Mouse (Mus musculus): ENCODE measurements around the gene Tmem131.

Tmem131 gene

DNA sequence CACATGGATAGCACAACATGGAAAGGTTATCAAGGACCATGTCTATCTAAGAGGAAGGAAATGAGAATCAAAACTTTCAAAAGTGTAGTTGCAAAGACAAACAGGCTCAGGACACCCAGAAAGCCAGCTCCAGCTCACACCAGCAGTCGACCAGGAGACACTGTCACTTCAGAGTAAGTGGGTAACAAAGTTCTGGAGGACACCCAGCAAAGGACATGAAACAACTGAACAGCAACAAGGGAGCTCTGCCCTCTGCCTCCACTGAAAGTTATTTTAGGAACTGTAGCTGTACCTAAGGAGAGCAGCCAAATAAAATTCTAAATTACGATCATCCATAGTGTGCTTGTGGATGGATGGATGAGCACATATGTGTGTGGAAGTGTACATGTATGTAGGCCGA lies 56.3 kb downstream of the Tmem131 start:
- DNase-seq (ENCODE audit: extremely low spot score, low spot score) = no peak

DNA sequence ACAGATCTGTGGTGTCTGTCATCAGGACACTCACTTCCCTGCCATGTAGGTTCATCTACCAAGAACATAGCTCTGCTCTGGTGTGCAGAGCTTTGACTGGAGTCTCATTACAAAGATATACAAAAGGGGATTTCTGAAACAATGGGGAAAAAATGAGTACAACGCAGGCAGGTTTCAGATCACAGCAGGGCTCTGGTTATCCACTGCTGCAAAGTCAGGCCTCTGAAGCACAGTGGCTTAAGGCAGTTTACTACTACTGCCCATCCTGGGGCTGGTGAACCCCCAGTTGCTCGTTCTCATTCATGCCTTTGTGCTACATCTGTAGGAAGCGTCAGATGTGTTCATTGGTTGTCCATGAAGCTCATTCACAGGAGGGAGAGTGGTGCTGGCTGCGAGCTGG lies 57.0 kb downstream of the Tmem131 start:
- DNase-seq (ENCODE audit: extremely low spot score, low spot score) = no peak

DNA sequence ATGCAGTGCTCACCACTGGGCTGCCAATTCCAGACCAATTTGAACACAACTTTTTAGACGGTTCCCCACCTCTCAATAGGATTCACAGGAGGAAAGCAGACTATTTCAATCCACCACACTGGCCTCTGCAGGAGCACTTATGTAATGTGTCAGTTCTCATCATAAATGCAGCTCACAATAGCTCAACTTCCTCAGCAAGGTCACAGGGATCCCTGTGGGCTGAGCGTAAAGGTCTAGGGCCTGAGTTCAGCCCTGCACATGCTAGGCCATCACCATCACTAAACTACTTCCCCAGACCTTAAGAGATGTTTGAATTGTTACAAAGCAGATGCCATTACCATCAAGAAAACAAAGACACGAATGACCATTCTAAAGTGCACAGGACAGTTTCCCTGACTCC lies 58.9 kb downstream of the Tmem131 start:
- no peak for DNase-seq (ENCODE audit: extremely low spot score, low spot score)

- no peak for DNase-seq (ENCODE audit: extremely low spot score, low spot score)
These were observed 59.7 kb downstream of the Tmem131 start for GRCm38 (mm10) chr1:36883805-36884204.

- no peak for DNase-seq (ENCODE audit: extremely low spot score, low spot score)
These were observed 64.3 kb downstream of the Tmem131 start for GRCm38 (mm10) chr1:36879154-36879553.

- no peak for DNase-seq (ENCODE audit: extremely low spot score, low spot score)
These were observed 66.3 kb downstream of the Tmem131 start for GRCm38 (mm10) chr1:36877126-36877525.

DNA sequence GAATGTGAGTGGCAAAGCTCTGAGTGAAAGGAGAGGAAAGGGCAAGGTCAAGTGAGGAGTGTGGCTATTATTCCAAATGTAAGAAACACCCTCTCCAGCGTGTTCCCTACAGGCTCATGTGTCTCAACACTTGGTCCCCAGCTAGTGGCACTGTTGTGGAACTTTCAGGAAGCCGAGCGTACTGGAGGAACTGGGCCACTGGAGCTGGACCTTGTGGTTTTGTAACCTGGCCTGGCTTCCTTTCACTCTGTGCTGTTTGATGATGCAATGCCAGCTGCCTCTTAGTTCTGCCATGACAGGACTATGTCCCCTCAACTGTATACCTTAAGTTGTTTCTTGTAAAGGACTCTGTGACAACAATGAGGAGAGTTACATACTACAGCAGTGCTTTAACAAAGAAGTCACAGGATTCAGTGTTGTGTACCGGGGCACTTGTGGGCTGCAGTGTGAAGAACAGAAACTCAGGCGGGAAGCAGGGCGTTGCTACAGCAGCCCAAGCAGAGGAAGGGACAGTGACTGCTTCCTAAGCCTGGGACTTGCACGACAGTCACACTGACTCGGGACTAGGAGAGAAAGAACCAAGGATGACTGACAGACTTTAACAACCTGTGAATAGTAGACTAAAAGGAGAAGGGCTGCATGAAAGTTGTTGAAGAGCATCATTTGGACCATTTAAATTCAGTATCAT lies 68.4 kb downstream of the Tmem131 start:
- no peak for DNase-seq (ENCODE audit: extremely low spot score, low spot score)

DNA sequence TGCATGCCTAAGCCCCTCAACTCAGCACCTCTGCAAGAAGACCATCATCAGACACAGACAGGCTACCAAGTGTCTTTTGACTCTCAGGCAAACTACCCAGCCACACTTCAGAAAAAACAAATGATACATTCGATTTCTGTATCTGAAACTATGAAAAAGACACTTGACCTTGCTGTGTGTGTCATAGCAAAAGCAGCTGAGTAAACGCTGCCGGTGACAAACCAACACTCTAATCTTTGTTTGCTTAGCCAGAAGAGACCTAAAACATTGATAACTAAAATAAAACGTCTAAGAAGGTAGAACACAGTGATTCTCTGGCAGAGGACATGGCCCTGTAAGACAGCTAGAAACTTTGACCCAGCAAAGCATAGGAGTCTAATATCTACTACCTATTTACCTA lies 72.2 kb downstream of the Tmem131 start:
- no peak for DNase-seq (ENCODE audit: extremely low spot score, low spot score)

DNA sequence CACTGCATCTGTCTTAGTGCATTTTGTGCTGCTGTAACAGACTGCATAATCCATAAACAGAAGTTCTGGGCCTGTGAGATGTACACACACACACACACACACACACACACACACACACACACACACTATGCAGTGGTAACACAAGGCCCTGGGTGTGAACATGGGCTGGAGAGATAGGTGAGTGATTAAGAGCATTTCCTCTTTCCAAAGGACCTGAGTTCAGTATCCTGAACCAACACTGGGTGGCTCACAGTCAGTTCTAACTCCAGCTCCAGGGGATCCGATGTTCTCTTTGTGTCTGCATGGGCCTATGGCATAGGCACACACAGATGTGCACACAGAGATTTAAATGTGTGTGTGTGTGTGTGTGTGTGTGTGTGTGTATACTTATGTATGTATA lies 72.9 kb downstream of the Tmem131 start:
- DNase-seq (ENCODE audit: extremely low spot score, low spot score) = no peak

DNA sequence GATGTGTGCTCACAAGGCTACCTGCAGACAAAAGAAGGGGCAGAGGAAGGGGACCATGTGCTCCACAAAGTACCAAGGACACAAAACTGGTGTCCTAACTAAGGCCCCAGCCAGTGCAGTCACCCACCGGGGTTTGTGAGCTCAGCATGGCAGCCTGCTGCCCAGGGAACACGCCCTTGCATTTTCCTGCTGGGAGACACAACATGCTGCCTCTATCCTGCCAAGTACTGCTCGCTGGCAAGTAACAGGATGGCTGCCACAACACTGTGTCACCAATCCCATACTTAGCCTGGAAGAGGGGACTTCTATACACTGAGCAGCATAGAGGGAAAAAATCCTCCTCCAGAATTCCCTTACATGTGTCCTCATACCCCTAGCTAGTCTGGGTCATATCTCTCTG lies 78.7 kb downstream of the Tmem131 start:
- DNase-seq (ENCODE audit: extremely low spot score, low spot score) = no peak

DNA sequence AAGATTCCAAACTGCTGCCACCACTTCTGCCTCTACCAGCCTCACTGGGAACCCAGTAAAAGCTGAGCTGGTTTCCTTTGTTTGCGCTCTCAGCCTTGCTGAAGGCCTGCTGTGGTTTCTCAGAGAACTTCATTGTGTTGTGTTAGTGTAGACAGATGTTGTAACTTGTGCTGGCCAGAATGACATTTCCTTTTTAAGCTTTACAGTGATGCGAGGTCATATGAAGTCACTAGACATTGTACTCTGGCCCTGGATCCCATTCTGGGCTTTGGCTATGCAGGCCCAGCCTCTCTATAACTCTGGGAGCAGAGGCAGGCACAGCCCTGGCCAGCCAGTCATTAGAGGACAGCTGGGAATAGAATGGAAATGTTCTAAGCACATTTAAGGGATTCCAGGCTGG lies 81.7 kb downstream of the Tmem131 start:
- DNase-seq (ENCODE audit: extremely low spot score, low spot score) = no peak

DNA sequence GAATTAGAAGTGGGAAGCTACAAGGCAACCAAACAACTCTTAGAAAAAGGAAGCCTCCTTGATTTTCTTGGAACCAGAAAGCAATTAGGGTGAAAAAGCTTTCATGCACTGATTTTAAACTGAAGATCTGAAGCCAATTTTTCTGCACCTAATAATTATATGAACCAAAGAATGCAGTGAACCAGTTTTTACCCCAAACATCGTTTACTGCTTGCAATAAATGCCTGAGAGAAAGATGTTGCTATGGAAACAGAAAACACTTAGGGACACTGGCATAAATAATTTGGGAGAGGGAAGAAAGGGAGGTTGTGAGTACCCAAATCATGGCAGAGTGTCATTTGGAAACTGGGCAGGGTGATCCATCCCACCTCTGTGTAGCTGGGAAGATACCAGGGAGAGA lies 82.6 kb downstream of the Tmem131 start:
- no peak for DNase-seq (ENCODE audit: extremely low spot score, low spot score)

- DNase-seq (ENCODE audit: extremely low spot score, low spot score) = no peak
These were observed 83.0 kb downstream of the Tmem131 start for GRCm38 (mm10) chr1:36860431-36860849.

GRCm38 (mm10) chr1:36857081-36857480 lies 86.4 kb downstream of the Tmem131 start:
- DNase-seq (ENCODE audit: extremely low spot score, low spot score) = no peak

GRCm38 (mm10) chr1:36854198-36854765 lies 89.2 kb downstream of the Tmem131 start:
- DNase-seq (ENCODE audit: extremely low spot score, low spot score) = no peak

DNA sequence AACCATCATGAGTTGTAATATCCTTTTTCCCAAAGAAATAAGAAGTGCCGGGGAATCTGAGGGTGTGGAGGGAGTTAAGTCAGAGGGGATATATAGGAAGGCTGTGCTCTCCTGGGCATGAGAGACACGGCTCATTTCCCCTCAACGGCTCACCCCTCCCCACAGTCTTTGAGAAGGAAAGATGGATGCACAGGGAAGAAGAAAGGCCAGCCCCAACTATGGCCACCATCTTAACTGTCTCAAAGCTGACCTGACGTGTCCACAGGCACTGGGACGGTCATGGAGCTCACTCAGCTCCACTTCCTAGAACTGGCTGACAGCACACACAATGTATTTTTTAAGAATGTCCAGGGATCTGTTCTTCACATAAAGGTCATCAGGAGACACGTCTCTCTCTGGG lies 91.4 kb downstream of the Tmem131 start:
- no peak for DNase-seq (ENCODE audit: extremely low spot score, low spot score)

DNA sequence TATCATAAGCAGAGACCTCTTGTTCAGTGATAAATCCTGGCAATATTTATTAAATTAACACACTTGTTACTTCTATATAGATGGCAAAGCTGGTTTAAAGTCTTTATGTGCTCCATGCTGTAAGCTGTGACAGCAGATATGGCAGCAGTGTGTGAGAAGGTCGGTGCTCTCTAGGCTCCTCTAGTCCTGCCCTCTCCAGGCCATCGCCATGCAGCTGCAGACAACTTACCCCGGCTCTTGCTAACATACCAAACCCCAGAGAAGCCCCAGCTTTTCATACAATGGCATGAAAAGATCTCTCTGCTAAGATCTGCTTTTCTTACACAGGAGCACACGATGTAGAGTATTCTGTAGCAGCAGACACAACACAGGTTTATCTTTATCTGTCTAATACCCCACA lies 92.1 kb downstream of the Tmem131 start:
- no peak for DNase-seq (ENCODE audit: extremely low spot score, low spot score)

GRCm38 (mm10) chr1:36848036-36848435 lies 95.4 kb downstream of the Tmem131 start:
- DNase-seq (ENCODE audit: extremely low spot score, low spot score) = no peak

DNA sequence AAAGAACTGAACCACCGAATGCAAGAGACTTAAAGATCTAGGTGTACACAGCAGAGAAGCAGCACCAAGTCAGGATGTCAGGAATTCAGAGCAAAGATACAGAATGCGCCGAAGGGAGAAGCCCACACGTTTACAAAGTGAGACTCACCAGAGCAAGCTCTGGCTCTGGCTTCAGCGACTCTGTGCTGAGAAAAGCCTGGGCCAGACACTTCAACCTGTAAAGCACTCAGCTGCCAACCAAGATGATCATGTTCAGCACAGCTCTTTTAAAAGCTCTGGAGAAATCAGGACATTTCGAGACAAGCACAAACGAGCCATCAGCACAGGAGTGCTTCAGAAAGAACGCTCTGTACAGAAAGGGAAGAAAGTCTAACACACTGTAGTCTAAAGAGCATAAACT lies 96.2 kb downstream of the Tmem131 start:
- DNase-seq (ENCODE audit: extremely low spot score, low spot score) = no peak

- no peak for DNase-seq (ENCODE audit: extremely low spot score, low spot score)
These were observed 98.4 kb downstream of the Tmem131 start for GRCm38 (mm10) chr1:36845031-36845430.

- no peak for DNase-seq (ENCODE audit: extremely low spot score, low spot score)
These were observed 101.7 kb downstream of the Tmem131 start for GRCm38 (mm10) chr1:36841806-36842205.

GRCm38 (mm10) chr1:36840959-36841358 lies 102.5 kb downstream of the Tmem131 start:
- no peak for DNase-seq (ENCODE audit: extremely low spot score, low spot score)

DNA sequence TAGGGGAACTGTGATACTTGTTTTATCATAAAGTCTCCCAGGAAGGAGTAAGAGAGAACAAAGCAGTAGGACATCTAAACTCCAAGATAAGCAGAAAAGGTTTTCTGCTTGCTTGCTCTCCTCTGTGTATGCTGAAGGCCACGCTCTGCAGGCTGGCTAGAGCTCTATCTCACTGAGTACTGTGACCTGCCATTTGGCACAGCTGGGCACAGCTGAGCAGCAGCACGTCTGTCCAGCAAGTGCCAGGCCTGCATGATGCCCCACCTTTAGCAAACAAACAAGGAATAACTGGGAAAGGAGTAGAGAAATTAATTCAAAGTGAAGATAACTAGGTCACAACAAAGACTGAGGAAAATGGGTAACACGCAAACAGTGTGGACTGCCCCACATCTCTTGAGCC lies 103.6 kb downstream of the Tmem131 start:
- DNase-seq (ENCODE audit: extremely low spot score, low spot score) = no peak

All from neural tube, embryonic 10.5 days (tissue).